Mouse (Mus musculus): ENCODE results near the gene Npepl1. TPM values are rescaled to one million over a fixed set of nuclear protein-coding genes. Genes with fewer than 3 reads are reported as not detected.

Npepl1 gene
- polyA plus RNA-seq, 1 experiment: 146 TPM

- WGBS: 96% methylated on average over 11 of the region's 11 CpGs
- peaks cover 4% of the 10 kb centered on the region for H3K36me3 ChIP-seq (ENCODE audit: control insufficient read depth, insufficient read depth, low read length)
- no peak for DNase-seq
- no peak overlapping the region for H3K27ac ChIP-seq (ENCODE audit: control insufficient read depth, insufficient read depth, low read length)
- H3K4me3 ChIP-seq (ENCODE audit: control insufficient read depth, insufficient read depth, low read length): no peak overlapping the region
- TF ChIP-seq POLR2A (IDR thresholded peaks at IDR 0.05; ENCODE audit: control insufficient read depth, extremely low read depth, insufficient read depth, low read length, poor library complexity) (no peak), CTCF (IDR thresholded peaks at IDR 0.05; ENCODE audit: borderline replicate concordance, control insufficient read depth, extremely low read depth, insufficient read depth, low read length, poor library complexity) (no peak)
- H3K27me3 ChIP-seq (ENCODE audit: control insufficient read depth, insufficient read depth, low read length): no peaks in the 10 kb centered on the region
- H3K4me1 ChIP-seq (replicated peaks; ENCODE audit: control insufficient read depth, insufficient read depth, low read length): no peaks in the 10 kb centered on the region
These were observed 8.0 kb downstream of the Npepl1 start for GRCm38 (mm10) chr2:174118141-174118540.

- WGBS: 96% methylated on average over 11 of the region's 11 CpGs
- H3K27ac ChIP-seq (ENCODE audit: control insufficient read depth, insufficient read depth, low read length): no peak overlapping the region
- no peak for TF ChIP-seq CTCF (IDR thresholded peaks at IDR 0.05; ENCODE audit: borderline replicate concordance, control insufficient read depth, extremely low read depth, insufficient read depth, low read length, poor library complexity)
- TF ChIP-seq POLR2A (IDR thresholded peaks at IDR 0.05; ENCODE audit: control insufficient read depth, extremely low read depth, insufficient read depth, low read length, poor library complexity): no peak
- DNase-seq: no peak
- H3K27me3 ChIP-seq (ENCODE audit: control insufficient read depth, insufficient read depth, low read length): no peaks in the 10 kb centered on the region
- H3K4me3 ChIP-seq (ENCODE audit: control insufficient read depth, insufficient read depth, low read length): no peak overlapping the region
- peaks cover 4% of the 10 kb centered on the region for H3K36me3 ChIP-seq (ENCODE audit: control insufficient read depth, insufficient read depth, low read length)
- H3K4me1 ChIP-seq (replicated peaks; ENCODE audit: control insufficient read depth, insufficient read depth, low read length): no peaks in the 10 kb centered on the region
These were observed 9.1 kb downstream of the Npepl1 start for GRCm38 (mm10) chr2:174119259-174119658.

- no peaks in the 10 kb centered on the region for H3K27me3 ChIP-seq (ENCODE audit: control insufficient read depth, insufficient read depth, low read length)
- no peak overlapping the region for H3K27ac ChIP-seq (ENCODE audit: control insufficient read depth, insufficient read depth, low read length)
- H3K36me3 ChIP-seq (ENCODE audit: control insufficient read depth, insufficient read depth, low read length): peaks cover 4% of the 10 kb centered on the region
- H3K4me3 ChIP-seq (ENCODE audit: control insufficient read depth, insufficient read depth, low read length): no peak overlapping the region
- DNase-seq: no peak
- 96% methylated on average over 19 of the region's 19 CpGs for WGBS
- TF ChIP-seq POLR2A (IDR thresholded peaks at IDR 0.05; ENCODE audit: control insufficient read depth, extremely low read depth, insufficient read depth, low read length, poor library complexity) (no peak), CTCF (IDR thresholded peaks at IDR 0.05; ENCODE audit: borderline replicate concordance, control insufficient read depth, extremely low read depth, insufficient read depth, low read length, poor library complexity) (no peak)
- no peaks in the 10 kb centered on the region for H3K4me1 ChIP-seq (replicated peaks; ENCODE audit: control insufficient read depth, insufficient read depth, low read length)
These were observed 10.5 kb downstream of the Npepl1 start for GRCm38 (mm10) chr2:174120631-174121030.

GRCm38 (mm10) chr2:174121411-174121947 is 11.3 kb downstream of the Npepl1 start:
- no peak overlapping the region for H3K27ac ChIP-seq (ENCODE audit: control insufficient read depth, insufficient read depth, low read length)
- H3K4me3 ChIP-seq (ENCODE audit: control insufficient read depth, insufficient read depth, low read length): no peak overlapping the region
- peaks cover 3% of the 10 kb centered on the region for H3K4me1 ChIP-seq (replicated peaks; ENCODE audit: control insufficient read depth, insufficient read depth, low read length)
- 97% methylated on average over 12 of the region's 12 CpGs for WGBS
- no peak for DNase-seq
- H3K27me3 ChIP-seq (ENCODE audit: control insufficient read depth, insufficient read depth, low read length): no peaks in the 10 kb centered on the region
- peaks cover 4% of the 10 kb centered on the region for H3K36me3 ChIP-seq (ENCODE audit: control insufficient read depth, insufficient read depth, low read length)
- TF ChIP-seq CTCF (IDR thresholded peaks at IDR 0.05; ENCODE audit: borderline replicate concordance, control insufficient read depth, extremely low read depth, insufficient read depth, low read length, poor library complexity) (no peak), POLR2A (IDR thresholded peaks at IDR 0.05; ENCODE audit: control insufficient read depth, extremely low read depth, insufficient read depth, low read length, poor library complexity) (no peak)

- H3K27ac ChIP-seq (ENCODE audit: control insufficient read depth, insufficient read depth, low read length): no peak overlapping the region
- H3K36me3 ChIP-seq (ENCODE audit: control insufficient read depth, insufficient read depth, low read length): peaks cover 4% of the 10 kb centered on the region
- no peak for DNase-seq
- peaks cover 8% of the 10 kb centered on the region for H3K4me1 ChIP-seq (replicated peaks; ENCODE audit: control insufficient read depth, insufficient read depth, low read length)
- no peaks in the 10 kb centered on the region for H3K27me3 ChIP-seq (ENCODE audit: control insufficient read depth, insufficient read depth, low read length)
- no peak overlapping the region for H3K4me3 ChIP-seq (ENCODE audit: control insufficient read depth, insufficient read depth, low read length)
- WGBS: 97% methylated on average over 2 of the region's 2 CpGs
- no peak for TF ChIP-seq CTCF (IDR thresholded peaks at IDR 0.05; ENCODE audit: borderline replicate concordance, control insufficient read depth, extremely low read depth, insufficient read depth, low read length, poor library complexity)
- no peak for TF ChIP-seq POLR2A (IDR thresholded peaks at IDR 0.05; ENCODE audit: control insufficient read depth, extremely low read depth, insufficient read depth, low read length, poor library complexity)
These were observed 12.2 kb downstream of the Npepl1 start for GRCm38 (mm10) chr2:174122331-174122730.

- DNase-seq: no peak
- no peak overlapping the region for H3K4me3 ChIP-seq (ENCODE audit: control insufficient read depth, insufficient read depth, low read length)
- H3K27ac ChIP-seq (ENCODE audit: control insufficient read depth, insufficient read depth, low read length): no peak overlapping the region
- peaks cover 8% of the 10 kb centered on the region for H3K4me1 ChIP-seq (replicated peaks; ENCODE audit: control insufficient read depth, insufficient read depth, low read length)
- no peaks in the 10 kb centered on the region; the same call in 1 of the 2 replicates for H3K36me3 ChIP-seq (ENCODE audit: control insufficient read depth, insufficient read depth, low read length)
- H3K27me3 ChIP-seq (ENCODE audit: control insufficient read depth, insufficient read depth, low read length): no peaks in the 10 kb centered on the region
- WGBS: 99% methylated on average over 3 of the region's 3 CpGs
- TF ChIP-seq POLR2A (IDR thresholded peaks at IDR 0.05; ENCODE audit: control insufficient read depth, extremely low read depth, insufficient read depth, low read length, poor library complexity): no peak
- TF ChIP-seq CTCF (IDR thresholded peaks at IDR 0.05; ENCODE audit: borderline replicate concordance, control insufficient read depth, extremely low read depth, insufficient read depth, low read length, poor library complexity): no peak
These were observed 13.6 kb downstream of the Npepl1 start for GRCm38 (mm10) chr2:174123731-174124130.
